Mouse (Mus musculus): ENCODE results near the gene Pctp.

Gene Pctp

DNA sequence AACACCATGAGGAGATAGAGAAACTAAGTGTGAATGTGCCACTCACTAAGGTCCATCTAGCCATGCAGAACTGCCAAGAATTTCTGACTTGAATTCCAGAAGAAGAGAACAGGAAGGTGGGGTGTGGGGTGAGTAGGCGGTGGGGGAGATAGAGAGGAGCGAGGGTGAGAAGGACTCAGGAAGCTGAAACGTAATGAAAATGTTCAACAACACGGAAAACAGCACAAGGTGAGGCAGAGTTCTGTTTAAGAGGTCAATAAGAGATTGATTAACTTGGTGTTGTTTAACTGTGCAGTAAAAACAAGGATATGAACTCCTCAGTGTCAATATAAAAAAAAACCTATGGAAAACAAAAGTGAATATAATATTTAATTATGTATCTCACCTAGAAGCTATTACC, 3.4 kb upstream of the Pctp start:
- no peak for DNase-seq

DNA sequence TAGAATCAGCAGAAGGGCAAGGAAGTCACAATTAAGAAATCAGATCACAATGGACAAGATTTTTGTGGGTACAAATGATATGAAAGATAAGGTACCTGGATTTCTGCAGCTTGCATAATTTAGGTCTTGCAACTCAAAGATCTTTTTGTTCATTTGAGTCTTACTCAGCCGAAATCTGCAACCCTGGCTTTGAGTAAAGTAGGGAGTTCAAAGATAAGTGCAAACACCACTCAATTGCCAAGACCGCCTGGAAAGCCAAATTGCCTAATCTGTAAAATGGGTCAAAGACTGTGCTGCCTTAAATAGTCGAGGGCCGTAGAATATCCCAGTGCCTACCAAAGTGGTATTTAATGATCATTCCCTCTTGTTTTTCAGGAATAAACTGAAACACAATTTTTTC, 692 bp upstream of the Pctp start:
- no peak for DNase-seq

DNA sequence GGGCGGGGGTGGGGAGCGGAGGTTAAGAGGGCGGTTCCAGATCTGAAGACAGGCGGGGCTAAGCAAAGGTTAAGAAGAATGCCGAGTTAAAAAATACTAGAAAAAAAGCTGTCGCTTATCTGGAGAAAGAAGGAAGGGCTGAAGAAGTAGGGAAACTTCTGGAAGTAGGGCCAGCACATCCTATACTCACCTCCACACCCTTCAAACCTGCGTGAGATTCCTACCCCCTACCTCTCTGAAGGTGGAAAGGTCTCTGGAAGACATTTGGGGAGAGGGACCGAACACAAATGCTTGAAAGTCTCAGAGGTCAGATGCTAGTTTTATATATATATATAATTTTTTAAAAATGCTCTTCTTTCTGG, 274 bp upstream of the Pctp start:
- no peak for DNase-seq

DNA sequence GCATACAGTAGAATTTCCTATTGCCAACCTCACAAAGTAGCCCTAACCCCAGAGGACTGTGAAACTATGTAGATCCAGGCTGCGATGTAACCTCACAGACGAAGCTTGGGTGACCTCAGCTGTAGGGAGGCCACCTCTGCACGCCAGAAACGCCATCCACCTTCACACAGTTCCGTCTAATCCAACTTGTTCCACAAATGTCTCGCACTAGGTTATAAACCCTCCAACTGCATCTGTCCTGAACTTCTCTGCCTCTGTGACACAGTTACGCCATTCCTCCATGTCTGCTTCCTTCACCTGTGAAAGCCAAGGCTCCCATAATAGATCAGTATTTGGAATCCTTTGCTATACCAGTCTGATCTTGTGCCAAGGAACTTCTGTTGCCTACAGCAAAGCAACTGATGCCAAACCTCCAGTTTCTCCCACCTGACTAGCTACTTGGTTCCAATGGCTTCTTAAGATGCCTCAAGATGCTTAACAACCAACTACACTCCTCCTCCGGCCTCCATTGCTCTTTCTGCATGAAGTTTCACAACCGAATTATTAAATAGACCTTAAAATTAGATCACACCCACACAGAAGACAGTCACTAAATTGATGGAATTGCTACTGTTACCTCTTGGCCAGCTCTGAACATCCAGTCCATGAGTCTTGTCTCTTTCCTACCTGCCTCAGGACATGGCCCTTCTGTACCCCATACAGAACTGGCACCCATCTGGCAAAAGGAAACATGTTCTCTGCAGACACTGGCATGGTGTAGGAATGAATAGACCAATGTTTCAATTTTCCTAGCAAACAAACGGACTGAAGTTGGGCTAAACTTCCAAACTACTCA, 1.1 kb downstream of the Pctp start:
- DNase-seq = no peak

DNA sequence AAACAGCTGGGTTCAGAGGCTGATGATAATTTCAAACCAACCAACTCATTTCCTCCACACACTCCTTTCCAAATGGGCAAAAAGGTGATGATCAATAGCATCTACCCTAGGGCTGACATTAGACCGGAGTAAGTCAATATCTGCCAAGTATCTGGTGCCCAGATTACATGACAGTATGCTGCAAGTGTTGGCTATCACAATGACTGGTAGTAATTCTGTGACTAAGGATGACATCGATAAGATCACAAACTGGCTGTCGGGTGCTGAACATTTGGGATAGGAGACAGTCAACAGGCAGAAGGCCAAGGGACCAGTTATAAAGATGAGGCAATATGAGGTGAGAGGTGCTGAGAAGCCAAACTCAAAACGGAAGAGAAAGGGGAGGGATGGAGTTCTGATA, 2.0 kb downstream of the Pctp start:
- DNase-seq = no peak

DNA sequence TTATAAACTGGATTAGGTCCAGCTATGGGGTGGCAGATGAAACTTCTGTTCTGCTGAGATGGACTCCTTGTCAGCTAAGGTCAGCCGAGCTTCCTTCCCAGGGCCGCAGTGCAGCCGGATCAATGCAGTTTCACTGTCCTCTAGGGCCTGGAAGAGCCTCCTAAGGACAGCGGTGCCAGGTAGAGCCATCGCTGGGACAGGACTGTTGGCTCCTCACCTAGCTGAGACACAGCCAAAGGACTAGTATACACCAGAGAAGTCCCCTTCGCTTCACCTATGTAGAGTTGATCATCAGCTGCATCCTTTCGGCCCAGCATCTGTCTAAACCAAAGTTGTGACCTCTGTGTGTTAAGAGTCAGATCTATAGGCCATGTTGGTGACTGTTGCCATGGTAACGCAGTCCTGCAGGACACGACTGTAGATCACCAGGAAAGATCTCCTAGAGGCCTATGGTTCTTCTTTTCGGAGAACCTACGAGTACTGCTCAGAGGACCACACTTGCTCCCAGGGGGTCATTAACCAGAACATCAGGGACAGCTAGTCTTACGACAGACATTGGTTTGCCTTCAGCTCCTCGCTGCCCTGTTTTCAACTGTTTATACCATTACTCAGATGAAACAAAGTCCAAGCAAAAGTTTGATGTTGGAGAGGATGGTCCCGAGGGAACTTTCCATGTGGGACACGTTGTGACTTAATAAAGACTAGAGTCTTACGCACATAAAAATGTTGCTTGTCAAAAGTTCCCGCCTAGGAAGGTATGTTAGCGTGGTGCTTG, 3.5 kb downstream of the Pctp start:
- no peak for DNase-seq

DNA sequence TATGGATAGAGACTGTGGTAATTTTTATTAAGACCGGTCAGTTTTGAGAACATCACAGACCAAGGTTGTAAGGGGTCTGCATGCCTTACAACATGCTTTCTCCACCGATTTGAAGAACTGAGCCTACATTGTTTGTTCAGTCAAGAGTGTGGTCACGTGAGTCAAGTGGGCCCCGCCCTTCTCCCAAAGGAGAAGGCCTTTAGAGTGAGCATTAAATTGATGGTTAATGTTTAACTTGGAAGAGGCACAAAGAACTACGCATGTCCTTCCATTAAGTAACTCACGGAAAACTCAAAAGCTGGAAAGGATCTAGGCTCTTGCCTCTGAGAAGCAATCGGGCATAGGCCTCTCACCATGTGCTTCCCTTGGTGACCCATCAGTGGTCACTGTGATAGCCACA, 5.8 kb downstream of the Pctp start:
- peak; percentile 49 to 62 for DNase-seq

DNA sequence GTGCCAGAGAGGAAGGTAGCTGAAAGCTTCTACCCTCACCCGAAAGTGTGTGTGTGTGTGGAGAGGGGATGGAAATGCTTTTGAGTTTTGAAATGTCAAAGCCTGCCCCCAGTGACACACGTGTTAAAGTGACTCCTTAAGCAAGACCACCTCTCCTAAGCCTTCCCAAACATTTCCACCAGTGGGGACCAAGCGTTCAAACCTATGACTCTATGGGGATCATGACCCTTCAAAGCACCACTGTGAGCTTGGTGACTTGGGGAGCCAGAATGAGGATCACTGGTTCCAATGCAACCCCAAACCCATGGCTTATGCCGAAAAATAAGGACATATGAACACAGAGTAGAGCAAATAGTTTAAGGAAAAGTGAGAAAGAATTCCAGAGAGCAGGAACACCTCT, 6.3 kb downstream of the Pctp start:
- DNase-seq = no peak

DNA sequence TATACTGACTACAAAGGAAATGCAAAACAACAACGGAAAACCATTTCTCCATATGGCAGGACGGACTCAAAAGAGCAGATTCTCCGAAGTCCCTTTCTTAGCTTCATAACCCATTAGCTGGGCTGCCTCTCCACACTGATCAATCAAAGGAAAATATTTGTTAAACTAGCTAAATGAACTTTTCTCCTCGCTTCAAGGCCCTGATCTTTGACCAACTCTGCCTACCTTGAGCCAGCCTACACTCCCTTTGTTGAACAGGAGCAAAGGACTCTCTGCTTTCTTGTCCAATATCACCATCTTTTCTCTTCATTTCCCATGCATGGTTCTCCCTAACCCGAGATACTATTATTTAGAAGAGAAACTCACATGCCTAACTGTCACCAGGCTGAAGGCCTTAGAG, 7.1 kb downstream of the Pctp start:
- DNase-seq = peak in 1 of 2 experiments; percentile 38

DNA sequence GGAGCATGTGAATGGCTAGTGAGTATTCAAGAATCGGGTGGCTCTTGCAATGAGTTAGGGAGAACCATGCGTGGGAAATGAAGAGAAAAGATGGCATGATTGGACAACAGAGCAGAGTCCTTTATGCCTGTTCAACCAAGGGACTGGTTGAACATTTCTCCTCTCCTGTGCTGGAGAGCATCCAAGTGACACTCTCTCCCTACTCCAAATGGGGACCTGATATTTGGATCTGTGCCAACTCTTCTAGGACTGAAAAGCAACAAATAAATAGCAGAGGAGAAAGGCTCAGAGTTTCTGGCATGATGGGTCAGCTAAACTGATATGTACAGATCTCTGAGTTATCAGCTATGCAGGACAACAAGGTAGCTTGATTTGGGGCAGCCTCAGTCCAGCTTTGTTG, 8.0 kb downstream of the Pctp start:
- peak in 1 of 2 experiments; percentile 26 for DNase-seq

DNA sequence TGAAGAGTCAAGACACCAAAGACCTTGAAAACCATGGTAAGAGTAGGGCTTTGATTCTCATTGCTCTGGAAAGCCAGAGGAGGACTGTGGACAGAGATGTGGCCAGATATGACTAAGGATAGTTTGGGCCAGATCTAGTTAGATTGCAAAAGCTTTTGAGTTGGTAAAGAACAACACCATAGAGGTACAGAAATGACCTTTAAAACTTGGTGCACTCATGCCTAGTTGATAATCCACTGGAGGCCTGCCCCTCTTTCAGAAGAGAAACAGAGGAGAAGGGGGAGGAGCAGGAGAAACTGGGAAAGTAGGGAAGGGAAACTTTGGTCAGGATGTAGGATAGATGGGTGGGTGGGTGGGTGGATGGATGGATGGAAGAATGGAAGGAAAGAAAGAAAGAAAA, 11.0 kb downstream of the Pctp start:
- DNase-seq = no peak

DNA sequence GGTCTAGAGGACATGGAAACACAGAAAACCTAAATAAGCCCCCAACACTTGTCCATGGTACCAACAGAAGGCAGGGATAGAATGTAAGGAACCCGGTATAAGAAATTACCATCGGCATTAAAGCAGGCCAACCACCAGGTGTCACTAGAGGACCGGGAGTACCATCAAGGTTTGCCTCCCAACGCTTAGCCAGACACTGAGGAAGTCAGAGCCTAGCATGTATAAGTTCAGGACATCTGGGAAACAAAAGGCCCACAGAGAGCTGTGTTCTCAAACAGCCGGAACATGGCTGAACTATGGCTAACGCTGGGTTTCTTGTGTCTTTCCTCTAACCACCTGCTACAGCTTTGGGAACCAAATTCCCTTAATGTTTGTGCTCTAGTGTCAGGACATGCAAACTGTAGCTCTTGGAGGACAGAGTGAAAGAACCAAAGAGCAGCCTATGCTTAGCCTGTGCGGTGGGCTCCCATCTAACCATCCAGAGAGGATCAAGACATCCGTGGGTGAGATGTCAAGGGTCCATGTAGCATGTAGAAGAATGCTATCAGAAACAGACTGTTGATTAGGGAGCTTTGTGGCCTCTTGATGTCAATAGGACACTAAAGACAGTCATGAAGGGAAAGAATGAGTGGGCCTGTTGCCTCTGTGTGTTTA, 13.6 kb downstream of the Pctp start:
- DNase-seq = peak; percentile 41 to 68

DNA sequence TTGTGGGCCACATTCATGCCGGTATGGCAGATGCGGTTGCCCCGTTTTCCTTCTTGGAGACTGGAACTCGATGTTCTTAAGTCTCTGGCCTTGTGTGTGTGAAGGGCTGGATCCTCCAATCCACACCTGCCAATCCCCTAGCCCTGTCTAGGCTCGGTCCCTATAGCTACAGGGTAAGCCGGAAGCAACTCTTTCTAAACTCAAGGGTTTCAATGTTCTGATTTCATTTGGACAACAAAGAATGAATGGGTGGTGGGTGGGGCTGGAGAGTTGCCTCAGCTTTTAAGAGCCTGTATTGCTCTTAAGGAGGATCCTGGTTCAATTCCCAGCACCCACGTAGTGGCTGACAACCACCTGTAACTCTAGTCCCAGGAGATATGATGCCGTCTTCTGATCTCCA, 16.2 kb downstream of the Pctp start:
- DNase-seq = no peak

DNA sequence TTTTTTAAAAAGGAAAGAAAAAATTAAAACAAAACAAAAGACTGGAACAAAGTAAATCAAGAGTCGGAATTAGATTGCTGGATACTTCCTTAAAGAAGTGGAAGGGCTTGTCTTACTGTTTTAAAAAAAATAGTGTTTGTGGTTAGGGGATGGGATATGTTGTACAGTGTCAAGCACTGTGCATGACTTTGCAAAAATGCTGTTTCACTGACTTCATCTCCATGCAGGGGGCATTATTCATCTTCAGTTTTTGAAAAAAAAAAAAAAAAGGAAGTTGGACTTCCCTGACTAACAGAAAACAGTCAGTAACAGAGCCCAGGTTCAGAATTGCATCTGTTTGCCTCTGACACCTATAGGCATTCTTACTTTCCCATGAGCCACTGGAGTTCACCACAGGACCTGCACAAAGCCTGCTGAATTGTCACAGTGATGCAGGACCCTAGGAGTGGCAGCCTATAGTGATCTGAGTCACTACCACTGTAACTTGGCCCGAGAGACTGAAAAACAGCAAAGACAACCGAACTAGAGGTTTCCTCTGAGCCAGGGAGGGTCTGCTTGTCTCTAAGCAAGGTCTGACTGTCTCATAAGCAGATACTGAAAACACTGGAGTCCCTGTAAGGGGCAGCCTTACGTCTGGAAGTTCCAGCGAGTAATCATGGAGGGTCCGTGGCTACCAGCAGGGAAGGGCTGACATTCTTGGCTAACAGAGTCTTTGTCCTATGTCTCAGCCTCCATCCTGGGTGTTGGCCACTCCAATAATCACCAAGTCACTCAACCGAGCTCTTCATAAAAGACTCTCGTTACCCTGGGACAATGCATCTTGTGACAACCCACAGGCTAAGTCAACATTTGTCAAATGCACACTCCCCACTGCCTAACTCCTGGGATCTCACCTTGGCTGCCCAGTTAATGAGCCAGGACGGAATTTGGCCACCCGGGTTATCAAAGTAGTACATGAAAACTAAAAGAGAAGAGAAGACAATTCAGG, 17.2 kb downstream of the Pctp start:
- DNase-seq = no peak

DNA sequence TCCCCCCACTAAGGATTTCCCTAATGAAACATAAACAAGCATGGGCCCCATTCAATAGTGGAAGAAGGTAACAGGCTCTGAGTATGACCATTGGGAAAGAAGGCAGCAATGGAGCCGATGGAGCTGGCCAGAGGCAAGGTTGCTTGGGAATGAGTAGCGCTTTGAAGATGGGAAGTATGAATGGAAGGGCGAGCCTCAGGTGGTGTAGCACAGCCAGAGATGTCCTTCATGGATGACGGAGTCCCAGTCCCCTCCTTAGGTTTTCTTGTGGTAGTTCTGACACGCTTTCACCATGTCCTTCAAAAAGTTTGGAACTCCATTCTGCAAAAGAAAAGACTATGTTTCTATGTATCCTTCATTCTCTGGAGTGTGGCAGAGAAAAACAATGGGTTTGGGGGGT, 18.3 kb downstream of the Pctp start:
- no peak for DNase-seq

DNA sequence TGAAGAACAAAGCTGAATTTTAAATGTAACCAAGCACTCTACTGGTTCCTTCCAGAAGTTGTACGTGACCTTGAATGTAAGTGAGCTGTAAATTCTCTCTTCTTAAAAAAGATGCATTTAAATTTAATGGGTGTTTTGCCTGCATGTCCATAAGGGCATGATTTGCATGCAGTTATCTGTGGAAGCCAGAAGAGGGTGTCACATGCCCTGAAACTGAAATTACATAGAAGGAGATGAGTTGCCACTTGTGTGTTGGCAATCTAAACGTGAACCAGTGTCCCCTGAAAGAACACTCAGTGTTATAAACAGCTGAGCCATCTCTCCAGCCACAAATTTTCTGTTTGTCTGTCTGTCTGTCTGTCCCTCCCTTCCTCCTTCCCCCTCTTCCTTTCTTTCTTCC, 19.8 kb downstream of the Pctp start:
- no peak for DNase-seq

DNA sequence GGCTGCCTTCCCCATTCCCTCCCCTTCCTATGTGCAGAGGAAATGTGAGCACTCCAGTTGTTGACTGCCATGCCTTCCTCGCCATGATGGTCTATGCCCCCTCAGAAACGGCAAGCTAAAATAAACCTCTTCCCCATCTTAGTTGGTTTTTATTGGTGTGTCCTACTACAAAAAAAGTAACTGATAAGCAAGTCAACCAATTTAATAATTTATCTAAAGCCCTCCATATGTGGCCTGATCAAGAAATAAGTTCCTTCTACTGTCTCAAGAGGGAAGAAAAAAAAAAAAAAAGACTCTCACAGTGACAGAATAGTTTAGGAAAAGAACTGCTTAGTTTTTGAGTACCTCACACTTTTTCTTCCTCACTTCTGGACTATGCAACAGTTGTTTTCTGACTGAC, 22.6 kb downstream of the Pctp start:
- no peak for DNase-seq

DNA sequence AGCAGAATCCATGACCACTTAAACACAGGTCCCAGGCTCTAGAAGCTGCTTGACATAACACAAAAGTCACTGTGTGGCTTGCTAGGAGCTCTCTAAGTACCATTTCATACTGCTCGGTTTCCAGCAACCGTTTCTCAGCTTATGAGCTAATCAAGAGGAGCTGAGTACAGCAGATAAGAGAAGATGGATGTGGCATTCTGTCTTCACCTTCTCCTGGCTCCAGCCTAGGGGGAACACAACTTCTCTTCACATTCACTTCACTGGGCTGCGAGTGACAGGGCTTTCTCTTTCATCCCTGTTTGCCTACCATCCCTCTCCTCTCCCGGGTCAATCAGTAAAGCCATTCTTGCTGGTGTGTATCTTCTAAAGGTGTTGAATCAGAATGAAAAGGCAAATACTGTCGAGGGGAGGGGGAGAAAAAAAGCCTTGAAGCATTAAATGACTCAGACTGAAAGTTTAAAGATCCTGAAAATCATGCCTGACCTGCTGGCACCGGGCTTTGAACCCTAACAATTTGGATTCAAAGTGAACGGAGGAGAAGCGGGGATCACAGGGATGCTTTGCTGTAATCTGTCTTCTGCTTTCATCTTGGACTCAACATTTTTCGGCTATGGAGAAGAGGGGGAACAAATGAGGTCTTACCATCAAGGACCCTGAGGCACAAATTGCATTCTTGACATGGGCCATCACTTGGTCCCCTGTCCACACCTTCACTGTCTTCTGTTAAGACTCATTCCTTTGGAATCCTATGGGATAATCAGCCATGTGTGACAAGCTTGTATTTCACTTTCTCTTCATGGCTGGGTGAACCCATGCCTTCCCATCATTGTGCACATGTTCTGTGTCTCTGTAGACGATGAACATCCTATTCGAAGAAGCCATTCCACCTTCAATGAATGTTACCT, 23.5 kb downstream of the Pctp start:
- DNase-seq = no peak

DNA sequence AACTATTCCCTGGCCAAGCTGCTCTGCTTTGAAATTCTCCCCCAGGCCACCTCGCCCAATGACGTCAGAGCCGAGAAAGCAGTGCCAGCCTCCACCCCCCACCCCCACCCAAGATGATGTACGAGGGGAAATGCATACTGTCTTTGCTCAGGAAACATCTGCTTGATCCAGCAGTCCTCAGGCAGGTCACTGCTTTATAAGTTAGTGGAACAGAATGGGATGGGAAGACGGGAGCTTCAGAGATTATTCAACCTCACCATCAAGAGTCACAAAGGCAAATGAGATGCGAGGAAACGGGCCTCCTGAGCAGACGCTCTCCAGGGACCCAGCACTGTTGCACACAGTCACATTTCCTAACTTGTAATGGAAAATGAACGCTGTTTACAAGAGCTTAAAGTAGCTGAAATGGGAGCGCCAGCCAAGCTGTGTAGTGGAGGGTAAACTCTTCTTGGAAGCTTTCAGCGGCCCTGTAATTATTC, 24.3 kb downstream of the Pctp start:
- peak; percentile 44 to 66 for DNase-seq

DNA sequence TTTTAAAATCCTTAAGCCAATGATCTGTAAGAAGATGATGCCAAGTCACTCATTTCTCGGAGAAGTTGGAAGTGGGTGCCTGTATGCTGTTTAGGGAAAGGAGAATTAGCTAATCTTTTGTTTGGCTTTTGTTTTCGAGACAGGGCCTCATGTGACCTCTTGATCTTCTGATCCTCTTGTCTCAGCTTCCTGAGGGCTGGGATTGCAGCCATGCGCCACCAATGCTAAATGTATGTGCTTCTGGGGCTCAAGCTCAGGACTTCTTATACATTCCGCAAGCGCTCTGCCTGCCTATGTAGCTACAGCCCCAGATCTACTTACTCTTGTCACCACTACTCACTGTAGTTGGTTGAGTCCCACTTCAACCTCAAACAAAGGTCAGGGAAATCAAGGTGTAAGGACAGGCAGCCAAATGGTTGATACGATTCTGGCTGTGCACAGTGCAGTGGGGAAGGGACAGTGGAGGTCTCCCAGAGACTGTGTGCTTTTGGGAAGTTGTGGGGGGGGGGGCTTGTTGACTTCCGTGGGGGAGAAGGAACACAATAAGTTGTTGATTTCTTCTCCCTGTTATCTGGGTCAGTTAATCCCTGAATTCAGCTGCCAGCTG, 24.8 kb downstream of the Pctp start:
- no peak for DNase-seq

DNA sequence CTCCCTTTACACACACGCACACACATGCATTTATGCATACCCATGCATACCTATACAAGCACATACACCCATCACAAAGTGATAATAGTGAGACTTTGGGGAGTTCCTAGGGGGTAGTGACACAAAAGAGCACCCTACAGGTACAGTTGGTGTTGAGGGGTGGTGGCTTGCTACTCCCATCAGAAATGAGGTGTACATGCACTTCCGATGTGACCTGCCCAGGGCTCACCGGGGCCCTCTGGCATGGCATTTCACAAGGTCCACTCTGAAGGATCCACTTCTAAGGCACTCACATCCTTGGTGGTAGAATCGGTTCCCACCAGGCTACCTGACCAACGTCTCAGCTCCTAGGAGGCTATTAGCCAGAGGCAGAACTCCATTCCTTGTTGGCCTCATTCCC, 26.3 kb downstream of the Pctp start:
- no peak for DNase-seq

Data from kidney, adult 8-10 months (tissue).